Mouse (Mus musculus) liver, adult 2 months (tissue): ENCODE results near the gene Gtf2f2.

Experiments
- CTCF ChIP-seq: fragments of 200-500 bp; IDR thresholded peaks from 2 replicates; pipeline ENCODE4 v1.5.1; 2011; ENCODE audit warnings: low read depth, low read length, control low read depth
- POLR2A ChIP-seq: fragments of 200-500 bp; IDR thresholded peaks from 2 replicates; pipeline ENCODE4 v1.6.1; 2011; ENCODE audit warnings: low read length, control low read depth; ENCODE audit not compliant: insufficient read depth; ENCODE audit errors: extremely low read depth

GRCm38 (mm10) chr14:75941500-75941899 lies 69.2 kb downstream of the Gtf2f2 start:
- TF ChIP-seq CTCF (no peak), POLR2A (no peak)
